Mouse (Mus musculus): ENCODE data around the gene Nt5dc2.

- TF ChIP-seq CTCF (IDR thresholded peaks at IDR 0.05; ENCODE audit: insufficient read depth, low read depth, low read length) (no peak), POLR2A (IDR thresholded peaks at IDR 0.05; ENCODE audit: insufficient read depth, low read depth, low read length) (no peak)
Observed at GRCm38 (mm10) chr14:31114011-31114410, 16.8 kb upstream of the Nt5dc2 start.
